Mouse (Mus musculus) megakaryocyte, embryonic 14.5 days (primary cell): ENCODE data around the gene Cfap298.

Experiments used
- FLI1 ChIP-seq: IDR thresholded peaks from 2 replicates; pipeline ENCODE4 v1.6.1; 2012; ENCODE audit warnings: low read length, inconsistent platforms, mixed read lengths
- GATA1 ChIP-seq: IDR thresholded peaks from 3 replicates; pipeline ENCODE4 v1.6.1; 2012; ENCODE audit warnings: mixed read lengths, low read length, inconsistent platforms, borderline replicate concordance

DNA sequence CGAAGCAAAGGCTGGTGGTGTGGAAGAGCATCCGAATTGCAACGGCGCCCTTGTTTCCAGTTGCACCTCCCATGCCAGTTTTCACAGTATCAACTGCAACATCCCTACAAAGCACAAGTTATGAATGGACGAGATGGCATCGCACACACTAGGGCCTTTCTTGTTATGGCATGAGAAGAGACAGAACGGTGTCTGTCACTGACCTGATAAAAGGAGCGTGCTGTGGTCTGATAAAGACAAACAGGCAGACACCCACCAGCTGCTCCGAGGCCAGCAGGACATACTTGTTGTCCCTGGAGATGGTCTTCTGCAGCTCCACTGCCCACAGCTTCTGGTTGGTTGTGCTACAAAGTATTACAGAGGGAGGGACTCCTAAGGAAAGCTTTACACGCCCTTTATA lies 29.4 kb upstream of the Cfap298 start:
- TF ChIP-seq GATA1 (no peak), FLI1 (no peak)
